ENCODE assay signal across 19 mouse cellular contexts in the genomic region with DNA sequence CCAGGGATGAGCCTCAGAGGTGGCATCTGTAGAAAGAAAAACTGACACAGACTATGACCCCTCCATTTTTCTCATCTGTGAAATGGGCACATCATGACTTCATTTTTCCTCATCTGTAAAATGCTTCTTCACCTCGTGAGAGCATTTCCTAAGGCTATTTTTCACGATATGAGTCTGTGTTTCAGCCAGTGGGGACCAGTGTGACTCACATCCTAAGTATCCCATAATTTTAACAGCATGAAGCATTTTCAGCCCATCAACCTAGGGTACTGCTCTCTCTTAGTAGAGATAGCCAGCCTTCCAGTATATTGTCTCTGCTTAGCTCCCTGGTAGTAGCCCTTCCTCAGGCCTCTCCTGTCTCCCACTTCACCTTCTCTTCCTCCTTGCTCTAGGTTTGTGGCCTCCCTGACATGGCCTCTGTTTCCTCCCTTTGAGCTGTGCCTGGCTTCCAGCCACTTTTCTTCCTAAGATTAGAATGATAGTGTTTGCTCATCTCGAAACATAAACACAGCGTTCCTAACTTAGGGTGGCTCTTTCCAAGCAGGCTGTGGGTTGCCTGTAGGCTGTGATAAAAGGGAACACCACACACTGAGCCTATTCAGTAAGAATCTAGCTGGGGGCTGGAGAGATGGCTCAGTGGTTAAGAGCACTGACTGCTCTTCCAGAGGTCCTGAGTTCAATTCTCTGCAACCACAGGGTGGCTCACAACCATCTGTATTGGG. TPM values are rescaled to one million over a fixed set of nuclear protein-coding genes. Genes with fewer than 3 reads are reported as not detected.
DNase-seq lines count a peak whose midpoint lies in the region; ATAC-seq and TF ChIP-seq lines count a peak whose summit lies in the region.
"Had no signal": no experiment of that assay in that cellular context is flagged by ENCODE, and none has a peak within 500 bp of the region (broad histone marks: within the 10 kb centered on the region; RNA-seq: fewer than 3 reads in every experiment).

No protein-coding gene starts in this region.

- POLR2A ChIA-PET in Patski (lab: Charles Lee), result no interaction called here

- in situ Hi-C loops in Patski (cut with MboI; ENCODE audit: low pct_unique_long_range_greater_than_20kb), result no loop called here

- DNase-seq in right cerebral cortex, adult 2 months (ENCODE audit: low spot score in 2 of 2), result peak; percentile 29 to 39
- no peak for DNase-seq in right cerebral cortex, postnatal 4 days
- DNase-seq in Patski (ENCODE audit: low read depth, low spot score), result no peak
- DNase-seq in lung, postnatal 10 days, result peak; percentile 64
- no peak for DNase-seq in adrenal gland, postnatal 36 days
- DNase-seq in Muller cell, postnatal 12 days (ENCODE audit: inconsistent ontology term), result no peak
- no peak for DNase-seq in spleen, adult 12 weeks (ENCODE audit: low spot score)
- DNase-seq: adrenal gland, adult 8-10 months; cerebellum, adult 9-11 months; kidney, adult 18-20 months; kidney, postnatal 25 days; left cerebral cortex, postnatal 4 days; liver; thymus, postnatal 14 days had no signal

- H3K27me3 ChIP-seq in Patski, result no peaks in the 10 kb centered on the region
- H3K27me3 ChIP-seq: embryonic facial prominence, embryonic 12.5 days; midbrain, embryonic 13.5 days; neural tube, embryonic 12.5 days had no signal

- CTCF ChIA-PET in Patski (lab: Charles Lee), result interaction anchor here (1.3 to 1.9 kb wide), 2 partner anchors 10 to 66 kb away, joined by 3 to 12 read pairs; no protein-coding TSS in a partner anchor

- no peak for TF ChIP-seq CTCF in Patski (IDR thresholded peaks at IDR 0.05)

- ATAC-seq in Patski, result peak; percentile 16
- ATAC-seq: forebrain, embryonic 14.5 days; midbrain, embryonic 13.5 days had no signal

RNA-seq across cellular contexts. Expression of a gene that starts 57.4 kb away (rescaled TPM):
- 0.26 TPM for polyA plus RNA-seq in Patski (2021)
- total RNA-seq in adrenal gland, postnatal 36 days (2021), result under 1 TPM; 0.17 to 0.76 TPM
- total RNA-seq: megakaryocyte, adult 5-6 weeks had no signal

Comparison
In these comparisons a context has a peak if more than half of its experiments do, and no peak if none do; other contexts are left out.
1. DNase-seq: peak in right cerebral cortex, adult 2 months (2 of 2) and lung, postnatal 10 days (single experiment); none in right cerebral cortex, postnatal 4 days (single experiment), Patski (single experiment), adrenal gland, postnatal 36 days (0 of 2), Muller cell, postnatal 12 days (single experiment) and spleen, adult 12 weeks (single experiment).